ENCODE assay signal across 12 mouse cellular contexts in the genomic region with DNA sequence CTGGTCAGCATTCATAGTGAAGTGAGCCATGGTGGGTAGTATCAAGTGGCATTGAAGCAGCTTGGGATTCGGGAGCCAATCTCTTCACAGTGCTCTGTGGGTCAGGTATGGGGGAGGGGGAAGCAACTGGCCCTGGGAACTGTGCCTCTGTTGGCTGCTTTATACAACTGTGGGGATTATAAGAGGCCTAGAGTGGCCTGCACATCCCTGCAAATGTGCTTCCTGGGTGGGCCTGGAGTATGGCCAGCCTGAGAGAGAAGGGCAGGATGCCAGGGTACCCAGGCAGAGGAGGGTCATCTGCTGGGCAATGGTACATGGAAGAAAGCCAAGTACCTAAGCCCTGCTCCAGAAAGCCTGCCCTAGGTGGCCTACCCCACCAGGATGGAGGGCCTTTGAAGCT. TPM values are rescaled to one million over a fixed set of nuclear protein-coding genes. Genes with fewer than 3 reads are reported as not detected.
DNase-seq lines count a peak whose midpoint lies in the region; ATAC-seq lines count a peak whose summit lies in the region.
"Had no signal": no experiment of that assay in that cellular context is flagged by ENCODE, and none has a peak within 500 bp of the region (broad histone marks: within the 10 kb centered on the region; RNA-seq: fewer than 3 reads in every experiment).

No protein-coding gene starts in this region.

- no peaks in the 10 kb centered on the region for H3K36me3 ChIP-seq in lung, embryonic 16.5 days (ENCODE audit: control insufficient read depth, insufficient read depth, low read length)
- no peaks in the 10 kb centered on the region for H3K36me3 ChIP-seq in hindbrain, embryonic 16.5 days (ENCODE audit: control insufficient read depth, insufficient read depth, low read length)
- H3K36me3 ChIP-seq in neural tube, embryonic 14.5 days (ENCODE audit: control insufficient read depth, insufficient read depth, low read length), result no peaks in the 10 kb centered on the region
- H3K36me3 ChIP-seq: kidney, embryonic 15.5 days had no signal

- H3K4me3 ChIP-seq in lung, embryonic 16.5 days (ENCODE audit: low read length), result no peak overlapping the region
- no peak overlapping the region for H3K4me3 ChIP-seq in hindbrain, embryonic 16.5 days (ENCODE audit: low read length)
- no peak overlapping the region for H3K4me3 ChIP-seq in neural tube, embryonic 14.5 days (ENCODE audit: low read depth, low read length)
- H3K4me3 ChIP-seq: kidney, embryonic 15.5 days had no signal

- H3K27me3 ChIP-seq in lung, embryonic 16.5 days (ENCODE audit: control insufficient read depth, insufficient read depth, low read depth, low read length), result no peaks in the 10 kb centered on the region
- H3K27me3 ChIP-seq in hindbrain, embryonic 16.5 days (replicated peaks; ENCODE audit: control insufficient read depth, insufficient read depth, low read length), result no peaks in the 10 kb centered on the region
- H3K27me3 ChIP-seq in neural tube, embryonic 14.5 days (ENCODE audit: control insufficient read depth, insufficient read depth, low read length), result no peaks in the 10 kb centered on the region
- H3K27me3 ChIP-seq: kidney, embryonic 15.5 days; Patski had no signal

- H3K9me3 ChIP-seq in lung, embryonic 16.5 days (ENCODE audit: control insufficient read depth, low read length), result no peaks in the 10 kb centered on the region
- H3K9me3 ChIP-seq in hindbrain, embryonic 16.5 days (ENCODE audit: control insufficient read depth, low read length), result no peaks in the 10 kb centered on the region
- H3K9me3 ChIP-seq in neural tube, embryonic 14.5 days (ENCODE audit: control insufficient read depth, low read length), result no peaks in the 10 kb centered on the region
- H3K9me3 ChIP-seq: kidney, embryonic 15.5 days had no signal

- WGBS in lung, embryonic 16.5 days, result 46% methylated on average over 1 of the region's 1 CpGs
- 50% methylated on average over 1 of the region's 1 CpGs for WGBS in hindbrain, embryonic 16.5 days
- 77% methylated on average over 1 of the region's 1 CpGs for WGBS in neural tube, embryonic 14.5 days

- intact Hi-C loops in gastrocnemius, postnatal 14 days (cut with DNase I; ENCODE audit: low total_unique reads), result no loop called here

- no peak overlapping the region for H3K4me2 ChIP-seq in lung, embryonic 16.5 days (ENCODE audit: low read depth, low read length)
- no peak overlapping the region for H3K4me2 ChIP-seq in hindbrain, embryonic 16.5 days (ENCODE audit: low read length)
- no peak overlapping the region for H3K4me2 ChIP-seq in neural tube, embryonic 14.5 days (ENCODE audit: low read depth, low read length)
- H3K4me2 ChIP-seq: kidney, embryonic 15.5 days; liver, embryonic 11.5 days had no signal

- H3K9ac ChIP-seq in lung, embryonic 16.5 days (ENCODE audit: low read length), result no peak overlapping the region
- no peak overlapping the region for H3K9ac ChIP-seq in hindbrain, embryonic 16.5 days (ENCODE audit: low read depth, low read length)
- H3K9ac ChIP-seq in neural tube, embryonic 14.5 days (replicated peaks; ENCODE audit: low read depth, low read length), result no peak overlapping the region
- H3K9ac ChIP-seq: kidney, embryonic 15.5 days had no signal

- no peak overlapping the region for H3K27ac ChIP-seq in lung, embryonic 16.5 days (ENCODE audit: low read length)
- peak overlapping the region; percentile 54 for H3K27ac ChIP-seq in hindbrain, embryonic 16.5 days (ENCODE audit: low read depth, low read length)
- no peak overlapping the region for H3K27ac ChIP-seq in neural tube, embryonic 14.5 days (ENCODE audit: low read depth, low read length)
- H3K27ac ChIP-seq: kidney, embryonic 15.5 days had no signal

- 0 out of 2 replicates have a peak, but pooled peaks have one; percentile 10 for ATAC-seq in lung, embryonic 16.5 days (ENCODE audit: low read depth)
- peak; percentile 81 for ATAC-seq in hindbrain, embryonic 16.5 days
- peak; percentile 60; the same call in 1 of the 2 replicates for ATAC-seq in neural tube, embryonic 14.5 days (ENCODE audit: low read depth)
- ATAC-seq: Patski had no signal

- peak; percentile 7 for DNase-seq in gastrocnemius, postnatal 14 days
- DNase-seq in gastrocnemius, postnatal 25 days, result no peak
- no peak for DNase-seq in lung, postnatal 14 days
- DNase-seq in urinary bladder, adult 18-20 months (ENCODE audit: low spot score in 2 of 2), result no peak
- DNase-seq: adrenal gland, postnatal 10 days; lung, postnatal 4 days had no signal

- H3K4me1 ChIP-seq in lung, embryonic 16.5 days (replicated peaks; ENCODE audit: control insufficient read depth, insufficient read depth, low read length), result 0 out of 2 replicates have a peak, but pooled peaks cover 2% of the 10 kb centered on the region
- peaks cover 10% of the 10 kb centered on the region for H3K4me1 ChIP-seq in hindbrain, embryonic 16.5 days (ENCODE audit: control insufficient read depth, insufficient read depth, low read depth, low read length)
- peaks cover 4% of the 10 kb centered on the region; the same call in 1 of the 2 replicates for H3K4me1 ChIP-seq in neural tube, embryonic 14.5 days (ENCODE audit: control insufficient read depth, insufficient read depth, low read length)

RNA-seq across cellular contexts. Expression of gene Apba2, which starts 49.4 kb away (rescaled TPM):
- under 1 TPM; 0.27 to 0.39 TPM for total RNA-seq in gastrocnemius, postnatal 14 days (2021)
- under 1 TPM; 0.24 to 0.28 TPM for total RNA-seq in gastrocnemius, postnatal 25 days (2021)
- polyA plus RNA-seq in lung, embryonic 16.5 days (2015; fragmentation: Nextera tagmentation; extraction: Ambion mirVana), result 1.5 and 1.7 TPM in 2 replicates
- 173 and 186 TPM in 2 replicates for polyA plus RNA-seq in hindbrain, embryonic 16.5 days (2015; fragmentation: Nextera tagmentation; extraction: Ambion mirVana)
- 166 and 171 TPM in 2 replicates for polyA plus RNA-seq in neural tube, embryonic 14.5 days (2014; fragmentation: Nextera tagmentation; extraction: Ambion mirVana)
- polyA plus RNA-seq: Patski had no signal

Comparison
In these comparisons a context has a peak if more than half of its experiments do, and no peak if none do; other contexts are left out.
1. ATAC-seq: peak in every context shown above with its lines; median percentile 81 in hindbrain, embryonic 16.5 days; 60 in neural tube, embryonic 14.5 days; 10 in lung, embryonic 16.5 days.
2. RNA of gene Apba2, which starts 49.4 kb away (polyA plus RNA-seq): 173 to 186 TPM in hindbrain, embryonic 16.5 days and 166 to 171 TPM in neural tube, embryonic 14.5 days; 1.5 to 1.7 TPM in lung, embryonic 16.5 days; every median in the first group is over 10 times any median in the second.